Mouse (Mus musculus) left cerebral cortex, postnatal 25 days (tissue): ENCODE results near the gene Cnot8. TPM values are rescaled to one million over a fixed set of nuclear protein-coding genes. Genes with fewer than 3 reads are reported as not detected.
A peak's percentile ranks its signal among the peaks of the same experiment; 100 is the strongest.

Source experiments
- DNase-seq, 2 experiments: peaks; one replicate each; pipeline ENCODE4 v3.0.0; 2022; ENCODE audit warnings: low spot score in 2 of 2, mixed read lengths in 1 of 2
- intact Hi-C: fragments of 180-260 bp; cut with DNase I; formaldehyde crosslinking; loops from one replicate; pipeline ENCODE4 v1.15.1; 2025
- total RNA-seq, 2 experiments: library from RNA; stranded (reverse); gene quantifications; 2 replicates each; pipeline ENCODE4 v1.2.3; 2021

Cnot8 gene
- total RNA-seq, 2 experiments from 2014 or later, result 53.3 to 54.6 TPM

DNA sequence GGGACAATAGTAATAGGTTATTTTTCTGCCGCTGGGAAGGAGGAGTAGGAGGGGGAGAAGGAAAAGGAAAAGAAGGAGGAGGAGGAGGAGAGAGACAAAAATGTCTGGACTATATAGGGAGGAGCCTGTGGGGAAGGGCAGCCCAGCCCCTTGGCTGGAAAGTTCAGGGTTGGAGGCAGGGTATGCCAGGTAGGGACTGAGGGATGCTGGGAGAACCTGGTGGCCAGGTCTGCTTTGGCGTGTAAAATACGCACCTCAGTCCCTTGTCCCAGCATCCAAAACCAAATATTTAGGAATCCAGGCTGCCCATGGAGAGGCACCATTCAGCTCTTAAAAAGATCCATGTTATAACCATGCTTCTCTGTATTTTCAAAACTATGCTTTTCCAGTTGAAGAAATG, 1.8 kb upstream of the Cnot8 start:
- no peak for DNase-seq
- intact Hi-C loops, result loop anchor here (5.0 kb wide), 2 partner anchors 95 to 200 kb away; partner anchors contain the start of gene Larp1

DNA sequence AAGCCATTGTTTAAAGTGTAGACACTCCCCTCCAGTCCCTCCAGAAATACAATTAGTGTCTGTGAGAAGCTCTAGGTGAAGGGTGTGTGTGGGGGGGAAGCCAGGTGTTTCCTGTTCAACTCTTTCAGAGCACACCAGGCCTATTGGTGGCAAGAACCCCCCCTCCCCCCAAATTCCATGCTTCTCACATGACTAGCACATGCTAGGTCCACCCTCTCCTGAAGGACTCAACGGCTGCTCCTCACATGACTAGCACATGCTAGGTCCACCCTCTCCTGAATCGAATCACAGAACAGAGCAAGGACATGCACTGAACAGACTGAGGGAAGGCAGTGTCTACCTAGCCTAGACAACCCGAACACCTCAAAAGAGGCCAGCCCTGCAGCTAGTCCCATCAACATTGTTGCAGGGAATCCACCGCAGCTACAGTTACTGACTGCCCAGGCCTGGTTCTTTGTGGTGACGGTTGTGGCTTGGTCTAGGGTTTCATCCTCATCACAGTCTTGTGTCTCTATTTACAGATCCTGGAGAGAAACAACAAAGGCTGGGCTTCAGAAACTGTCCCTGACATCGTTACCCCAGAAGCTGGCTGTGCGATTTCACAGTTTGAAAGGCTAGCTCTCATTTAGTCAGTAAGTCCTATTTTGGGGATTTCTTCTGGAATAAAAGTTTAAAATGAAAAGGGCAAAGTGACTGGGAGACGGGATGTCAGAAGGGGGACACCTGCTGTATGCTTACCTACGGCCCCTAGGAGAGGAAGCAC, 1.2 kb upstream of the Cnot8 start:
- intact Hi-C loops, result loop anchor here (5.0 kb wide), 2 partner anchors 95 to 200 kb away; partner anchors contain the start of gene Larp1
- DNase-seq, result no peak

DNA sequence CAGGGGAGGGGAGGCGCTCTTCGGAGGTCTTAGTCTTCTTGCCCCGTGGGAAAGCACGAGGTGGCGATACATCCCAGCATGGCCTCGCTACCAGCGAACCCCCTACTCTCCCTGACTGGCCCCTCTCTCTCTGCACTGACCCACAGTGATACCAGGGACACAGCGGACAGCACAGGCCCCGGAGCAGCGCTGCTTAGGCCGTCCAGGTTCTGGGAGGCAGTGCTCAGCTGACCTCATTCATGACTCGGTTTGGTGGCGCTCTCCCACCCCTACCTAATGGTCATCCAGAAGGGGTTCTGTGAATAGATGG, 654 bp upstream of the Cnot8 start:
- DNase-seq, result no peak
- intact Hi-C loops, result loop anchor here (5.0 kb wide), 2 partner anchors 96 to 199 kb away; partner anchors contain the start of gene Larp1

DNA sequence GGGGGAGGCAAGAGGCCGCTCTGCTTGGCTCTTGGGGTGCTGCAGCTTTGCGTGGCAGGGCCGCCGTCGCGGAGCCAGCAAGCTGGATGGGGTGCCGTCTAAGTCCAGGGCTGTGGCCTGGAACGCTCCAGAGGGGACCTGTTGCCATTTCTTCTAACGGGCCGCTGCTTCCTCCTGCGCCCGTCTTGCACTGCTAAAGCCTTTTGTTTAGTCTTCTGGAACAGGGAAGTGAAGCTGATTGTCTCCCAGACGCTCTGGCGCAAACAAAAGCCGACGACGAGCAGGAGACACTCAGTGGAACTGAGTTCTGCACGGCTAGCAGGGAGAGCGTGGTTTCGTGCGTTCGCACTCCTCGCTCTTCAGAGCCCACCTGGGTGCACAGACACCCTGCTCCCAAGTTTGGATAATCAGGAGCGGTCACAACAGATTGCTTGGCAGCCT, 418 bp downstream of the Cnot8 start:
- intact Hi-C loops, result loop anchor here (5.0 kb wide), 2 partner anchors 97 to 198 kb away; partner anchors contain the start of gene Larp1
- DNase-seq, result peak in 1 of 2 experiments; percentile 35

DNA sequence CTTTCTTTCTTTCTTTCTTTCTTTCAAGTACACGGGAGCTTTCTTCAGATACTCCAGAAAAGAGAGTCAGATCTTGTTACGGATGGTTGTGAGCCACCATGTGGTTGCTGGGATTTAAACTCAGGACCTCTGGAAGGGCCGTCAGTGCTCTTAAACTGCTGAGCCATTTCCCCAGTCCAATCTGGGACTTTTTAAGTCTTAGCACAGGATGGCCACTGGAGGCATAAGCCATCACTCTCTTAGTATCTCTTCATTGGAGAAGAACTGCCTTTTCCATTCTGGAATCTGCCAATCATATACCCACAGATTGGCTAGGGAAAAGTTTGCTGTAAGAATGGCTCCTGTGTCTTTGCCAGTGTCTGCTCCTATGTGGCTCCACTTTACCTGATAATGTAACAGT, 3.1 kb downstream of the Cnot8 start:
- DNase-seq, result no peak
- intact Hi-C loops, result no loop called here

DNA sequence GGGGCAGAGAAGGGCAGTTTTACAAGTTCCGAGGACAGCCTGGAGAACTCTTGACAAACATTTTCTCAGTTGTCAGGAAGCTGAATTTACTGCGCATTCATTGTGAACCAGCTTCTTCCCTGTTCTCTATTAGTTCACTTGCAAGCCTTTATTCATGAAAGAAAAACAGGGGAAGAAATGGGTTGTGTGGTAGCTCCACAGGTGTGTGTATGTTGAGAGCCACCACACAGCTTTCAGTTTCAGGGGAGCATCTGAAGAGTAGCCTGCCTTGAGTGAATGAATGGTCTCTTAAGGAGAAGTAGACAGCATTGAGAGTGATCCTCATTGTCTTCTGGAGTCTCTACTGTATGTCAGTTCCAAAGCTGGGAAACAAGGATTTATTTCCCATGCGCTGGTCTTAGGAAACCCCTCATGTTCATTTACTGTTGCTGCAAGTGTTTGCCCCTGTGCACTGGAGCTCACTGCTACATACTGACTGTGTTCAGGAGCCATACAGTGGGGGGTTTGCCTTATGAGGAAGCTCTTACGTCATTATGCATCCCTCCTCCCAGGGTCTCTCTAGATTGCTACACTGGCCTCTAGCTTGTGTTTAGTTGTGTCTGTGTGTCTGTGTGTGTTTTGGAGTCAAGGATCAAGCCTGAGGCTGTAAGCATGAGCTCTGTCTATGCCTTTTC, 3.8 kb downstream of the Cnot8 start:
- no peak for DNase-seq
- intact Hi-C loops, result no loop called here

DNA sequence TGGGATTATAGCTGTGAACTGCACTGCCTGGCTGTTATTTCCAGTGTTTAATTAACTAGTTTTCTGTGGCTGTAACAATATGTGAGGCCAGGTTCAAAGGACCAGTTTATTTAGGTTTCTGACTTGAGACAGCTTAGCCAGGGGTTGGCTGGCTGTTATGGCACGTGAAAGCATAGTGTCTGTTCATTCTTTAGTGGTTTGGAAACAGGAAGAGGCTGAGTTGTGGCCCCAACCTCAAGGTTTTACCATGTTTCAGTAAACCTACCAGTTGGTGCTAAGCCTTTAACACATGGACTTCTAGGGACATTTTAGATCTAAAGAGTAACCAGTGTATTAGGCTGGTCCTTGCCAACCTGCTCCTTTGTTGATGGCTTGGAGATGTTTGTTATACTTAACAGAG, 12.6 kb downstream of the Cnot8 start:
- intact Hi-C loops, result no loop called here
- DNase-seq, result no peak

DNA sequence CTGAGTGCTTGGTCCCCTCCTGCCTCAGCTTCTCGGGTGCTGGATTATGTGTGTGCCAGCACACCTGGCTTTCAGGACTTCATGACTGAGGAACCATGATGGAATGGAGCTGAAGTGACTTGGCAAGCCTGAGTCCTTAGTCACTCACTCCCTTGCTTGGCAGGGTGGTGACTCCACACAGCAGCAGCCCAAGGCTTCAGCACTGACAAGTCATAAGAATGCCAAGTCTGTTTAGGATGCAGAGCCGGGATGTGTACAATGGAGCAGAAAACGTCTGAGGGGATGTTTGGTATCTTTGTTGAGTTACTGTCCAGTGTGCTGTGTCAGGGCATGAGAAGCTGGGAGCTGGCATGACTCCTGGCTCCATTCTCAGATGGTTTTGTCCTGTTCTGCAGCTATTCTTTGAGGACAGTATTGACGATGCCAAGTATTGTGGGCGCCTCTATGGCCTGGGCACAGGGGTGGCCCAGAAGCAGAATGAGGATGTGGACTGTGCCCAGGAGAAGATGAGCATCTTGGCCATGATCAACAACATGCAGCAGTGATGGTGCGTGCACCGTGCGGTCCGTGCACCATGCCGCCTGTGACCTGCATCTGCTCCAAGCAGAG, 13.2 kb downstream of the Cnot8 start:
- no peak for DNase-seq
- intact Hi-C loops, result no loop called here

DNA sequence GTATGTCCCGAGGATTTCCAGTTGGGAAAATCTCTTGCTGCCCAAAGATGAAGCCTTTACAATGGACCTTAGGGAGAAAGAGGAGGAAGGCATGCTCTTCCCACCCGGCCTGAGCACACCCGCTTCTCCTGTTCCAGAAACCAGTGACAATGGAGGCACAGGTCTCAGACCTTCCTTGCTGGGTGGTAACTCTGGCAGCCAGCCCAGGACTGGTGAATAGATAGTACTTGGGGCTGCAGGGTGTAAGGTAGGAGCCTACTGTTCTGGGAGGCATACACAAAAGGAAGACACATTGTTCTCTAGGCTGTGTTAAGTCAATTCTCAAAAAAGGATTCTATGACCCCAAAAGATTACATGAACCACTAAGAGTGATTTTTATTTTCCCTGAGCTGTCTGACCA, 16.7 kb downstream of the Cnot8 start:
- intact Hi-C loops, result no loop called here
- no peak for DNase-seq

DNA sequence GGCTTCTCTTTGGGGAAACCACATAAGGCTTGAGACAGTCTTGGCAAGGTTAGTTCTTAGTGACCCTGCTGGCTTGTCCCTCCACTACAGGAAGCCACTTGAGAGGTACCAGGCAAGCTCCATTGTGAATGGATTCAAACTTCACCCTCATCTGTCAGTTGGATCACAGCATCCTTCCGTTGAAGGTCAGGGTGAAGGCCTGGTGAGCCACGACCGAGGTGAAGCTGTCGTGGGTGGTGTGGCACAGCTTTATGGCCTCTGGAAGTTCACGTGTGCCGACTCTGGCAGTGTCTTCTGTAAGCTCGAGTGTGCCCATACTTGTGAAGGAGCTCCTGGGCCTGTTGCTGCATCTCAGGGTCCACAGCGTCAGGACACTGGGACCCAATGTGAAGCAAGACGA, 17.4 kb downstream of the Cnot8 start:
- no peak for DNase-seq
- intact Hi-C loops, result no loop called here

DNA sequence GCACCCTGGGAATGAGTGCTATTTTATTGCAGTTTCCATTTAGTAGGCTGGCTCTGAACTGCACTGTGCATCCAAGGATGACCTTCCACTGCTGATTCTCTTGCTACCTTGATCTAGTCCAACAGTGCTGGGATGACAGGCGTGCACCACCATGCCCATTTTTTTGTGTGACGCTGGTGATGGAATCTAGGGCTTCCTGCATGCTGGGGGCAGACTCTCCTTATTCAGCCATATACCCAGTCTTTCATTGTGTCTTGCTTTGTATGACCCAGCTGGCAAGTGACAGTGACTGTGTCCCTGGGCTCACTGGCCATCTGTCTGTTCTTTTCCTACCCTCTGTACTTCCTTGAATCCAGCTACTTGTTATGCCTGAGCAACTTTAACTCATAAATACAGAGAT, 19.8 kb downstream of the Cnot8 start:
- intact Hi-C loops, result no loop called here
- DNase-seq, result no peak

DNA sequence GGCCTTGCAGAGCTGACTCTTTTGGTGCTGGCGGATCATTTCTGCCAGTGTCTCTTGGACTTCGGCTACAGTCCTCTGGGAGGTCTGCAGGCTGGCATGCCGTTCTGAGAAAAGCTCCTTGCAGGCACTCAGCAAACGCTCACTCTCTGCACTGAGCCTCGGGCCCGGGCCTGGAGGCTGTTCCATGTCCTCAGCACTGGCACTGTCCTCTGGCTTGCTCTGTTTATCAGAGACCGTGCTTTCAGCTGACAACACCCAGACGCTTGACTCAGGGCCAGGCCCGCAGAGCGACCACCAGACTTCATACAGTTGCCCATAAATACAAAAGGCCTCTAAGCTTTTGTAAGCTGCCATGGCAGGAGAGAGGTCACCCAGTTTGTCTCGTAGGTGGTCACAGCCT, 21.1 kb downstream of the Cnot8 start:
- no peak for DNase-seq
- intact Hi-C loops, result no loop called here

DNA sequence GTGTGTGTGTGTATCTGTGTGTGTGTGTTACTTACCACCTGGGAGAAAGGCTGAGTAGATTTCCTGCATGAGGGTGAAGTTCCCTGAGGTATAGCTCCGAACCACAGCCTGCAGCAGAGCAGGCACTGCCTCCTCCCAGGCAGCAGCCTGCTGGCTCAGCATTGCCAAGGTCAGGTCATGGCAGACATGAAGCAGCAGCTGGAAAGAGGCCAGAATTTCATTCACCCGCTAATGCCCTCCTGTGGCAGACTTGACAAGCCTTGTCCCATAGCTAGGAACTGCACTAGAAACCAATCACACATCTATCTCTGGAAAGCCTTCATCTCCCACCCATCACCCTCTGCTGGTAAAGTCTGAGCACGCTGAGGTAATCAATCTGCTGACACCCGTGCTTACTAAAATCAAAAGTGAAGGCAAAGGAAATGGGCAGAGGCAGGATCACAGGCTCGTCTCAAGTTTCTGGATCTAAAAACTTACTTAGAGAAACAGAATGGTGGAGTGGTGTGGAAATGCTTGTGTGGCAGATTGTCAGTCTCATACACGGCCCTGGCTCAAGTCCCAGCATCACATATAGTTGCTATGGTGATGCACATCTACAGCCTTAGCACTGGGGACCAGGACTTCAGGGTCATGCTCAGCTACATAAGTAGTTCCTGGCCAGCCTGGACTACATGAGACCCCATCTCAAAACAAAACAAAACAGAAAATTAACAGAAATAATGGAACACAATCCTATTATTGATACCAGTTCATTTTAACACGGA, 22.6 kb downstream of the Cnot8 start:
- intact Hi-C loops, result no loop called here
- DNase-seq, result peak in 1 of 2 experiments; percentile 45

DNA sequence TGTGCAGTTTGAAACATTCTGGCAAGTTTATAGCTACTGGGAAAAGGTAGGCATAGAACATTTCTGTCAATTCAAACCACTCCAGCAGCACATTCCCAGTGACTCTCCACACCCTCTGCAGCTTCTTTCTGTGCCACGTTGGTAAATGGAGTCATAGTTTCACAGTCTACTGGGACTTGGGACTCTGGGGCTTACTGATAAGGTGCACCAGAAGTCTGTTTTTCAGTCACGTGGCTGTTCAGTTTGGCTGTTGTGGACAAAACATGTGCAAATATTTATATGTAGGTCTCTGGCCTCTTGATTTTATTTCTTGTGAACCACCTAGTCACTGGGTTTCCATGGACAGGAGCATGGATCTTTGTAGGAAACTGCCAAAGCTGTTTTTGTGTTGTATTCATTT, 23.6 kb downstream of the Cnot8 start:
- no peak for DNase-seq
- intact Hi-C loops, result no loop called here

DNA sequence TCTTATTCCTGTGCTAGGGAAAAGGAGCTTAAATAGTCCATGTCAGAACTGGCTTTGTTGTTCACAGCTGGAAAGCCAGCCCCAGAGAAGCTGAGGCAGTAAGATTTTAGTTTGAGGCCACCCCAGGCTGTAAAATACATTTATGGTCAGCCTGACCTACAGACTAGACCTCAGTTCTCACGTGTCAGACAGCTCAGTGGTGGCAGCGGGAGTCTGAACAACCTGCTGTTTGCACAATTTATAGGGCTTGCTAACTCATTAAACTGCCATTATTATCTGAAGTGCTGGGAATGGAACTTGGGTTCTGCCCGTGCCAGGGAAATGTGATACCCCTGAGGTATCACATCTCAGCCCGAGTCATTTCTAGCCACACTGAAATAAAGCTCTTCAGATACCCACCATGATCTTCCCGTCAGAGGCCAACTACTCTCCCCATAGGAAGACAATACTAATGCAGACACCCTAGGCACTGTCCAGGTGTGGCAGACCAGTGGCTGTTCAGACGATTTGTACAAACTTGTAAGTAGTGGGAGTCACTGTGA, 25.4 kb downstream of the Cnot8 start:
- intact Hi-C loops, result no loop called here

DNA sequence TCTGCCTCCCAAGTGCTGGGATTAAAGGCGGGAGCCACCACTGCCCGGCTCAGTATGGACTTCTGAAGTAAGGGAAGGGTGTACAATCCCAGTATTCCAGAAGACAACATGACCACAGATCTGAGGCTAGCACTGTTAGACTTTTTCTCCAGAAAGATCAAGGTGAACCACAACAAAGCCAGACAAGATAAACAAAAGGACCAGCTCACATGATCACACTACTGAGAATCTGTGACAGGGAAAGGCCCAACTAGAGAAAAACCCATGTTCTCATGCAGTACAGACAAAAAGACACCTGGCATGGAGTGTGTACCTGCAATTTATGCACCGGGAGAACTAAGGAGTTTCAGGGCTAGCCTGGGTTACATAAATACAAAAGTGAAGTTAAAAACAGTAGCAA, 28.1 kb downstream of the Cnot8 start:
- intact Hi-C loops, result no loop called here
- DNase-seq, result no peak

More for the DNA sequence above, 25.4 kb downstream of the Cnot8 start:
- DNase-seq, result no peak

DNA sequence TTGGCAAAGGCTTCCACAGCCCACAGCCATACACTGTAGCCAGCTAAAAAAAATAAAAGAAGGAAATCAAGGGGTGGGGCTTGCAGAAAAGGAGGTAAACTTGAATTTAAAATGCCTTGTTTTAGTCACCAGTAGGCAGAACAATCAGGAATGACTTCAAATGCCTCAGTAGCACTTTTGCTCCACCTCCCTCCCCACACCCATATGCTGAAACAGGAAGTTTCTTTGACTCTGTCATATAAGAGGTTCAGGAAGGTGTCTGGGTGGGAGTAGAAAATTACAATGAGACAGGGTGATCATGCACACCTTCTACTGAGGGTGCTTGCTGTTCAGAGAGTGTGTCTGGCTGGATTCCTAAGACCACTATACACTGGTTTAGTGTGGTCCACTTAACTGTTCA, 30.9 kb downstream of the Cnot8 start:
- no peak for DNase-seq
- intact Hi-C loops, result no loop called here

DNA sequence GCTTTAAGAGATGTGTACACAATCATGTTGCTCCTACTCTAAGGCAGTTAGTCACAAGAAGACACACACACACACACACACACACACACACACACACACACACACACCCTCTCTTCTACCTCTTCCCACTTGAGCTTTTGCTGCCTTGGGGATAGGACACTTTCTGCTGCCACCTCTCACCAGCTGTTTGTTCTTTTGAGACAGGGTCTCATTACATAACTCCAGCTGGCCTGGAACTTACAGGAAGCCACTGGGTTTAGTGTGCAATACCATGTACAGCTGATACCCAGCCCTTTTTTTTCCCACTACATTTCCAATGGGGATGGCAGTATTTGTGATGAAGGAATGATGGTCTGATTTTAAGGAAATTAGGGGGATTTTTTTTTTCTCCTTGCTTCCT, 31.3 kb downstream of the Cnot8 start:
- intact Hi-C loops, result no loop called here

DNA sequence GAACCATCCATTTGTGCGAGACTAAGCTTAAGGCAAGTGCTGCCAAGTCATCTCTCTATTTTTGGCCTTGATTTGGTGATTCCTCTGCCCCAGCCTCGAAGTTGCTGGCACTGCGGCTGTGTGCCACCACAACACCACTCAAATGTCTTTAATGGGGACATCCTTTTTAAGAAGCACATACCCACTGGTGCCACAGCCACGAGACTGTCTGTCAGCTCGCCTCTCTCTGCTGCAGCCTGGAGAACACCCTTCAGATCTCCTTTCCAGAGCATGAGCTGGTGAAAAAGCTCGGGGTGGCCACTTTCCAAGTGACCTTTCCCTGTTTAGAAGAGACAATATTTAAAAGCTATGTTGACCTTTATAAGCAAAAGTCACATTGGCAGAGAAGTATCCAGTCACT, 32.7 kb downstream of the Cnot8 start:
- peak in 1 of 2 experiments; percentile 8 for DNase-seq
- intact Hi-C loops, result no loop called here

More for the DNA sequence above, 31.3 kb downstream of the Cnot8 start:
- no peak for DNase-seq

DNA sequence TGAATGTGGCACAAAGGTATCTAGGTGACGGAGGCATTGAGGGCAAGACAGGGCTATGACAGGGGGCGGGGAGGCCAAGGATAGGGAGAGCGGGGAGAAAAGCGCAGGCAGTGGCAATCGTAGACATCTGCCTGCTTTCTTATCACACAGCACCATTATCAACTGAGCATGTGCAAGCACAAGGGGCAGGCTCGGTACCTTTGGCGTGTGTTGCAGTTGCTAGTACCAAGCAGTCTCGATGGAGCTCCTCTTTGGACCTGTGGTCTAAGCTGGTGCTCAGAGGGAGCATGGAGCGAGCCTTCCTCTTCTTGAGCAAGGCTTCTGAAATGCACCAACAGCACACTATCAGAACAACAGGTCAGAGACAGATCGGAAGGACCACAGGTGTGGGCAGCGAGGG, 34.9 kb downstream of the Cnot8 start:
- intact Hi-C loops, result no loop called here
- DNase-seq, result no peak
